Mouse (Mus musculus) embryonic fibroblast, embryonic 13.5 days (primary cell): ENCODE measurements at regions not wholly inside any gene's neighbourhood (a gene's known extent, or its start where the extent isn't known, plus 50 kb on each side); places are given as distances from the start of the nearest gene placed in this dataset.

ENCODE experiments used
- CTCF ChIP-seq: IDR thresholded peaks from 2 replicates; pipeline ENCODE4 v1.5.1; 2011; ENCODE audit warnings: mild to moderate bottlenecking, control low read depth, low read length, moderate library complexity, borderline replicate concordance; ENCODE audit not compliant: insufficient read depth
- POLR2A ChIP-seq: IDR thresholded peaks from 2 replicates; pipeline ENCODE4 v1.6.1; 2011; ENCODE audit warnings: low read depth, mild to moderate bottlenecking, control low read depth, low read length, moderate library complexity

GRCm38 (mm10) chr4:33570274-33570673 lies 260.2 kb downstream of the Rngtt start:
- TF ChIP-seq POLR2A (no peak), CTCF (no peak)
